Comparison of ENCODE assay signal across 9 mouse cellular contexts in the genomic region with DNA sequence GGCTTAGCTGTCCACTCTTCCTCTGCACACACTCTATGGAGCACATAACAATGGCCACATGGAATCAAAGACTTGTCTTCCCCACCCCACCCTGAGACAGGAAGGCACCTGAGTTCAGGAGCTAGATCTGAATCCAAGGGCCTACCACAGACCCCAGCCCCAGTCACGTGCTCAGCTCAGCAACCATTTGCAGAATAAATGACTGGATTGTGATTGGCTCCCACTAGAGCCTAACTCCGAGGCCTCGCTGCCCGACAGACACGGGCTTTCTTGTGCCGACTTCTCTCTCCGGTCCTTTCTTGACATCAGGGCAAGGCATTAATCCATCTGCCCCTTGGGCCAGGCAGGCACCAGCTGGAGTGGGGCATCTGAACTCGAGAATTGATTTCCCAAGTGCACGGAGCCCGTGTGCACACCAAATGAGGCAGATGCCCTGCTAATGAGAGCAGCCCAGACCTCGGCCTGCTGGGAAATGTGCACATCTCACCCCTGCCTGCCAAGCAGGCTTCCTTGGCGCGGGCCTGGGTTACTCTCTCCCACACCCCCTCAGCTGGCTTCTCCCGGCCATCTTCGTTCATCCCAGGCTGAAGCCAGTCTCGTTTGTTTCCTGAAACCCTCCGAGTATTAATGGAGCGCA.
DNase-seq lines count a peak whose midpoint lies in the region; ATAC-seq lines count a peak whose summit lies in the region.
"Had no signal": no experiment of that assay in that cellular context is flagged by ENCODE, and none has a peak within 500 bp of the region (broad histone marks: within the 10 kb centered on the region; RNA-seq: fewer than 3 reads in every experiment).

No protein-coding gene starts in this region.

- no peaks in the 10 kb centered on the region for H3K4me1 ChIP-seq in embryonic facial prominence, embryonic 14.5 days (ENCODE audit: control insufficient read depth, insufficient read depth, low read length)
- H3K4me1 ChIP-seq in intestine, embryonic 15.5 days (replicated peaks): 0 out of 2 replicates have a peak, but pooled peaks cover 5% of the 10 kb centered on the region
- H3K4me1 ChIP-seq in neural tube, embryonic 14.5 days (ENCODE audit: control insufficient read depth, insufficient read depth, low read length): peaks cover 11% of the 10 kb centered on the region; the same call in 1 of the 2 replicates

- intact Hi-C loops in gastrocnemius, postnatal 14 days (cut with DNase I; ENCODE audit: low total_unique reads): no loop called here
- intact Hi-C loops in gastrocnemius, postnatal 36 days (cut with DNase I): no loop called here

- H3K4me3 ChIP-seq in embryonic facial prominence, embryonic 14.5 days (ENCODE audit: low read depth, low read length): no peak overlapping the region
- no peak overlapping the region for H3K4me3 ChIP-seq in intestine, embryonic 15.5 days (replicated peaks)
- H3K4me3 ChIP-seq in neural tube, embryonic 14.5 days (ENCODE audit: low read depth, low read length): no peak overlapping the region

- H3K27ac ChIP-seq in embryonic facial prominence, embryonic 14.5 days (replicated peaks; ENCODE audit: low read depth, low read length): peak overlapping the region; percentile 68
- H3K27ac ChIP-seq in intestine, embryonic 15.5 days: no peak overlapping the region; the same call in 1 of the 2 replicates
- H3K27ac ChIP-seq in neural tube, embryonic 14.5 days (ENCODE audit: low read depth, low read length): peak overlapping the region; percentile 79

- no peaks in the 10 kb centered on the region for H3K27me3 ChIP-seq in embryonic facial prominence, embryonic 14.5 days (replicated peaks; ENCODE audit: control insufficient read depth, insufficient read depth, low read length)
- H3K27me3 ChIP-seq in intestine, embryonic 15.5 days (replicated peaks): no peaks in the 10 kb centered on the region
- no peaks in the 10 kb centered on the region for H3K27me3 ChIP-seq in neural tube, embryonic 14.5 days (ENCODE audit: control insufficient read depth, insufficient read depth, low read length)

- 0 out of 2 replicates have a peak overlapping the region, but pooled peaks have one; percentile 12 for H3K4me2 ChIP-seq in embryonic facial prominence, embryonic 14.5 days (ENCODE audit: low read depth, low read length)
- 0 out of 2 replicates have a peak overlapping the region, but pooled peaks have one; percentile 14 for H3K4me2 ChIP-seq in intestine, embryonic 15.5 days (replicated peaks)
- peak overlapping the region; percentile 30; the same call in 1 of the 2 replicates for H3K4me2 ChIP-seq in neural tube, embryonic 14.5 days (ENCODE audit: low read depth, low read length)
- H3K4me2 ChIP-seq: lung, embryonic 14.5 days had no signal

- H3K9ac ChIP-seq in embryonic facial prominence, embryonic 14.5 days (ENCODE audit: low read depth, low read length): 0 out of 2 replicates have a peak overlapping the region, but pooled peaks have one; percentile 11
- no peak overlapping the region for H3K9ac ChIP-seq in intestine, embryonic 15.5 days
- peak overlapping the region; percentile 28; the same call in 1 of the 2 replicates for H3K9ac ChIP-seq in neural tube, embryonic 14.5 days (replicated peaks; ENCODE audit: low read depth, low read length)
- H3K9ac ChIP-seq: lung, embryonic 14.5 days had no signal

- no peaks in the 10 kb centered on the region for H3K36me3 ChIP-seq in embryonic facial prominence, embryonic 14.5 days (ENCODE audit: control insufficient read depth, insufficient read depth, low read length)
- H3K36me3 ChIP-seq in intestine, embryonic 15.5 days: no peaks in the 10 kb centered on the region
- H3K36me3 ChIP-seq in neural tube, embryonic 14.5 days (ENCODE audit: control insufficient read depth, insufficient read depth, low read length): no peaks in the 10 kb centered on the region

- peaks cover 4% of the 10 kb centered on the region; the same call in 1 of the 2 replicates for H3K9me3 ChIP-seq in embryonic facial prominence, embryonic 14.5 days (ENCODE audit: control insufficient read depth, low read length)
- H3K9me3 ChIP-seq in intestine, embryonic 15.5 days: no peaks in the 10 kb centered on the region
- no peaks in the 10 kb centered on the region for H3K9me3 ChIP-seq in neural tube, embryonic 14.5 days (ENCODE audit: control insufficient read depth, low read length)

- DNase-seq in gastrocnemius, postnatal 14 days: peak; percentile 32
- no peak for DNase-seq in gastrocnemius, postnatal 36 days
- peak; percentile 62 for DNase-seq in embryonic facial prominence, embryonic 14.5 days (ENCODE audit: low spot score)
- no peak for DNase-seq in adrenal gland, postnatal 4 days (ENCODE audit: low spot score in 2 of 2)
- no peak for DNase-seq in adrenal gland, adult (ENCODE audit: inconsistent age in 2 of 2, low spot score in 1 of 2)
- no peak for DNase-seq in left cerebral cortex, adult 11 months (ENCODE audit: low spot score)
- DNase-seq: lung, embryonic 14.5 days had no signal

- WGBS in embryonic facial prominence, embryonic 14.5 days: 61% methylated on average over 17 of the region's 18 CpGs
- 66% methylated on average over 18 of the region's 18 CpGs for WGBS in intestine, embryonic 15.5 days
- 27% methylated on average over 18 of the region's 18 CpGs for WGBS in neural tube, embryonic 14.5 days

- ATAC-seq in embryonic facial prominence, embryonic 14.5 days (ENCODE audit: low read depth): peak; percentile 81
- ATAC-seq in intestine, embryonic 15.5 days: peak; percentile 66
- peak; percentile 82 for ATAC-seq in neural tube, embryonic 14.5 days (ENCODE audit: low read depth)

Comparison
In these comparisons a context has a peak if more than half of its experiments do, and no peak if none do; other contexts are left out.
1. DNase-seq: peak in gastrocnemius, postnatal 14 days (single experiment) and embryonic facial prominence, embryonic 14.5 days (single experiment); none in gastrocnemius, postnatal 36 days (0 of 2), adrenal gland, postnatal 4 days (0 of 2), adrenal gland, adult (0 of 2) and left cerebral cortex, adult 11 months (single experiment).
2. Peak in every context shown above with its lines, with median percentiles within 50 percentile points of each other: ATAC-seq and H3K4me2 ChIP-seq.